Mouse (Mus musculus): ENCODE data around the gene Cuta.
"Not testable (repeated sequence)": the region's sequence is repeated elsewhere in the genome, so short reads cannot be mapped to it uniquely, and the experiment has no call there.

Cuta gene

DNA sequence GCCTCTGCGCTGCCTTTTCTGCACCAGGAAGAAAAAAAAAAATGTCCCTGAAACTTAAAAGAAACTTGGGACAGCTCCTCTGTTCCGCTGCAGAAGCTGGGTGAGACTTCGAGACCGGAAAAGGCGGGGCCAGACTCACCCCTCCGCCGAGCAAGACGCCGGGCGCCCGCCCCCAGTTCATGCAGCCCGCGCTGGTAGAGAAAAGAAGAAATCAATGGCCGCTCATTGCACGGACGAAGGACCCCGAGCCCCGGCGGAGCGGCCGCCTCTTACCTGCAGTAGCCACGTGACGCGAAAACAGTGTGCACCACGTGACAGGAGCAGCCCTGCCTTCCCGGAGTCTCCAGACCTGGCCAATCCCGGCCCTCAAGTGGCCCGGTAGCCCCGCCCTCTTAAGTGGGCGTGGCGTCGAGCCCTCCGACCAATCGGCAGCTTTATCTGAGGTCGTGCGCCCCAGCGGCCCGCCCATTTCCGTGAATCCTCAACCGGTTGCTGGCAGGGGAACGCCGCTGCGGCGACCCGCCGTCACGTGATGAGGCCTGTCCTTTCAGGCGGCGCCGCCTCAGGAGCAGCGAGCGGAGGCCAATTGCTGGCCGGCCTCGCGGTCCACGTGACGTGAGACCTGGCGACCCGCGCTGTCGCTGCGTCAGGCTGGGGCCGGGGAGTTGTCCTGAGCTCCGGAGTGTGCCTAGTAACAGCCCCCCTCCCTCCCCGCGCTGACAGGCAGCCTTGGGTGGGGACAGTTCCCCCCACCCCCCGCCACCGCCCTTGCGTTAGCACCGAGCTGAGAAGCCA lies at the start of gene Cuta:
Cuta (minus strand) TSS at position 392 of the 795 bp plus-strand sequence.
- peak; percentile 100 for DNase-seq (ENCODE audit: low spot score)

DNA sequence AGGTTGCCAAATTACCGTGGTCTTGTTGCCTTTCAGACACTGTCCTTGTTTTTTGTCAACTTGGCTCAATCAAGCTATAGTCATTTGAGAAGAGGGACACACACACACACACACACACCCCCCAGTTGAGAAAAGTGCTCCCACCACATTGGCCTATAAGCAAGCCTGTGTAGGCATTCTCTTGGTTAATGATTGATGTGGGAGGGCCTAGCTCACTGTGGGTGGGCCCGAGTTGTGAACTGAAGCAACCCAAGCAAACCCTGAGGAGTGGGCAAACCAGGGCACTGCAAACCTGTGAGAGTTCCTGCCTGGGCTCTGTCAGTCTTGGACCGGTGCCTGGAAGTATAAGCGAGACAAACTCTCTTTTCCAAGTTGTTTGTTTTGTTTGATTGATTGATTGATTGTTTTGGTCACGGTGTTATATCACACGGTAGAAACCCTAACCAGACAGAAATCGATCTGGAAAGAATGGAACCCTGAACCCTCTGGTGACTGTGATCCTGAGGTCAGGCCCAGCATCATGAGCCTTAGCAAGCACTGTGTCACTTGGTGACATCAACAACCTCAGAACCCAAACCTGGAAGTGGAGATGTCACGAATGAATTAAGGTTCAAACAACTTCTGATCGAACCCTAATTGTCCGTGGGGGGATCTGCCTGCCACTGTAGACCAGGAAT lies 46.3 kb upstream of the Cuta start:
- no peak for DNase-seq (ENCODE audit: low spot score)

DNA sequence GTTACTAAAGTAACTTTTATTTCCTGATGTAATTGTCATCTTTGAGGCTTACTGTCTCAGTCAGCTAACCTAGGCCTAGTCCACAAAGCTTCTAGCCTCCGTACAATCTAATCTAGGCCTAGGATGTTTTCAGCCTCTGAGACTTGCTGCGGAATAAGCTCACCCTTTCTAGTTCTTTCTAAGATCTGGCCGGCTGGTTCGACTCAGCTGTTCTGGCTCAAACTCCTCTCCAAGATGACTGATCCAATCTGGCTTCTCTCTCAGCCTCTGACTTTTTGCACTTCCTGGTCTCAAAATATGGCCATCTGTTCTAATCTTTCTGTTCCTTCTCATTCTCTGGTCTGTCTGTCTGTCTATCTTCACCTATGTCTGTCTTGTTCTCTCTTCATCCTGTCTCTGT lies 44.0 kb upstream of the Cuta start:
- no peak for DNase-seq (ENCODE audit: low spot score)

DNA sequence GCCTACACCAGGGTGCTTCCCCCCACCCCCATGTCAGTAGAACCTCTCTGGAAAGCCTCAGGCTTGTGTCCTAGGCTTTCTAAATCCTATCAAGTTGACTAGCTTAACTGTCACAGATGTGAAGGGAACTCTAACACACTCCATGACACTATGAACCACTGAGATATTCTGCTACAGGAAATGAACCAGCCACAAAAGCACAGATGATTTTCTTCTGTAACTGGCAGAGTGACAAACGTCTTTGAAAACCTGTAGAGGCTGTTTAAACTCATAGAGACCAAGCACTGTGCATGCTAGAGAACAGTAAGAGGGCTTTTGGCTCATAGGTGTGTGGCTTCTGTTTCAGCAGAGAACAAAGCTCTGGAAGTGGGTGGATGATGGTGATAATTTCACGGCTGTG lies 41.7 kb upstream of the Cuta start:
- DNase-seq (ENCODE audit: low spot score): no peak

DNA sequence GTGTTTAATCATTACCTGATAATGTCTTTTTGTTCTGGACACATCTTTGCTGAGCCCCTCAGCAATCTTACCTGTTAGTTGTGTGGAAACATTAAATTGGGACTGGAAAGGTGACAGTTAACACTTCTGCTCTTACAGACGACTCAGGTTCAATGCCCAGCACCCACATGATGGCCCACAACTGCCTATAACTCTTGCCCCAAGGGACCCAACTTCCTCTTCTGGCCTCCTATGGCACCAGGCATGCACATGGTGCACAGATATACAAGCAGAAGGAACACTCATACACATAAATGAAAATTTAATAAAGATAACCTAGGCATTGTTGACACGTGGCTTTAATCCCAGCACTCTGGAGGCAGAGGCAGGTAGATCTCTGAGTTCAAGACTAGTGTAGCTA lies 40.1 kb upstream of the Cuta start:
- no peak for DNase-seq (ENCODE audit: low spot score)

- not testable (repeated sequence) for DNase-seq (ENCODE audit: low spot score)
These were observed 38.0 kb upstream of the Cuta start for GRCm38 (mm10) chr17:26977354-26977753.

GRCm38 (mm10) chr17:26975415-26975814 lies 36.0 kb upstream of the Cuta start:
- DNase-seq (ENCODE audit: low spot score): no peak

DNA sequence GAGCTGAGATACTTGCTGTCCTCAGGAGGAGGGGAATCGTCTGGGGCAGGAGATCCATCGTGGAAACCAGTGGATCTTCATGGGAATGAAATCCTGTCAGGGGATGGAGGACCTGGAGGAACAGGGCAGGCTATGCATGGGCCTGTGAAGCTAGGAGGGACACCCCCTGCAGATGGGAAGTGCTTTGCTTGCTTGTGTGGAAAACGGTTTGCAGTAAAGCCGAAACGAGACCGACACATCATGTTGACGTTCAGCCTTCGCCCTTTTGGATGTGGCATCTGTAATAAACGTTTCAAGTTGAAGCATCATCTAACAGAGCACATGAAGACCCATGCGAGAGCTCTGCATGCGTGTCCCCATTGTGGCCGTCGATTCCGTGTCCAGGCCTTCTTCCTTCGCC lies 35.2 kb upstream of the Cuta start:
- DNase-seq (ENCODE audit: low spot score): no peak

- peak; percentile 96 for DNase-seq (ENCODE audit: low spot score)
These were observed 33.6 kb upstream of the Cuta start, which contains the start of gene Zbtb9 for GRCm38 (mm10) chr17:26972703-26973574. Zbtb9 (plus strand) TSS chr17:26973167.

DNA sequence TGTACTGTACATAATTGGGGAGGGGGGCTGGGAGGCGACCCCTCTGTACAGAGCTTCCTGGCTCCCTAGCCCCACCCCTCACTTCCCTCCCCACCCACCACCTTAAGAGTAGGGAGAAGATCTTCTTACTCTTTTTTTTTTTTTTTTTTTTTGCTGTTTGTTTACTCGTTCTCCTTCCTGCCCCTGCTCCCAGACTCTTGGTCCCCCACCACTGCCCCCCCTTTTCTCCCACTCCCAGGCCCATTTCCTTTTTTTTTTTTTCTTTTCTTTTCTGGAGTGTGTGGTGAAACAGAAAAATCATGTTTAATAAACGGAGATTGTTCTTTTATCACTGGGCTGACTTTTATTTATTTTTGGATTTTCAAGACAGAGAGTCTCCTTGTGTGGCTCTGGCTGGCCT lies 32.7 kb upstream of the Cuta start:
- no peak for DNase-seq (ENCODE audit: low spot score)

GRCm38 (mm10) chr17:26971247-26971905 lies 32.0 kb upstream of the Cuta start:
- no peak for DNase-seq (ENCODE audit: low spot score)

GRCm38 (mm10) chr17:26970221-26970620 lies 30.9 kb upstream of the Cuta start:
- DNase-seq (ENCODE audit: low spot score): no peak

DNA sequence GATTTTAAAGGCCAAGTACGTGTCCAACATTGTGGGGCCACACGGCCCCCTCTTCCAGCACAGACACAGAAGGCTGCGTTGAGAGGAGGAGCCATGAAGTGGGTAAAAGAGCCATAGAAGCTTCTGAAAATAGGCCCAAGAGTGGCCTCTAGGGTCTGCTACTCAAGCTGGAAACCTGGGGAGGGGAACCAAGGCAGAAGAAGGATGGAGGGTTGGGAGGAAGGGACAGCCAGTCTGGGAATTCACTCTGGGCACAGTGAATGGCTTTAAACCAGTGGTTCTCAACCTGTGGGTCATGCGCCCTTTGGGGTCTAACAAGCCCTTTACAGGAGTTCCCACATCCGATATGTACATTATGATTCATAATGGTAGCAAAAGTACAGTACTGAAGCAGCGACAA lies 29.9 kb upstream of the Cuta start:
- DNase-seq (ENCODE audit: low spot score): no peak

GRCm38 (mm10) chr17:26968200-26968611 lies 28.8 kb upstream of the Cuta start:
- DNase-seq (ENCODE audit: low spot score): no peak

- DNase-seq (ENCODE audit: low spot score): no peak
These were observed 28.1 kb upstream of the Cuta start for GRCm38 (mm10) chr17:26967477-26967876.

GRCm38 (mm10) chr17:26966993-26967392 lies 27.6 kb upstream of the Cuta start:
- no peak for DNase-seq (ENCODE audit: low spot score)

DNA sequence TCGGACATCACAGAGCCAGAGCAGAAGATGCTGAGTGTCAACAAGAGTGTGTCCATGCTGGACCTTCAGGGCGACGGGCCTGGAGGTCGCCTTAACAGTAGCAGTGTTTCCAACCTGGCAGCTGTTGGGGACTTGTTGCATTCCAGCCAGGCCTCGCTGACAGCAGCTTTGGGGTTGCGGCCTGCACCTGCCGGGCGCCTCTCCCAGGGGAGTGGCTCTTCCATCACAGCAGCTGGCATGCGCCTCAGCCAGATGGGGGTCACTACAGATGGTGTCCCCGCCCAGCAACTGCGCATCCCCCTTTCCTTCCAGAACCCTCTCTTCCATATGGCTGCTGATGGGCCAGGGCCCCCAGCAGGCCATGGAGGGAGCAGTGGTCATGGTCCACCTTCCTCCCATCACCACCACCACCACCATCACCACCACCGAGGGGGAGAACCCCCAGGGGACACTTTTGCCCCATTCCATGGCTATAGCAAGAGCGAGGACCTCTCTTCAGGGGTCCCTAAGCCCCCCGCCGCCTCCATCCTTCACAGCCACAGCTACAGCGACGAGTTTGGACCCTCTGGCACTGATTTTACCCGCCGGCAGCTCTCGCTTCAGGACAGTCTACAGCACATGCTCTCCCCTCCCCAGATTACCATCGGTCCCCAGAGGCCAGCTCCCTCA lies 22.3 kb upstream of the Cuta start:
- no peak for DNase-seq (ENCODE audit: low spot score)

GRCm38 (mm10) chr17:26959815-26960214 lies 20.4 kb upstream of the Cuta start:
- DNase-seq (ENCODE audit: low spot score): no peak

DNA sequence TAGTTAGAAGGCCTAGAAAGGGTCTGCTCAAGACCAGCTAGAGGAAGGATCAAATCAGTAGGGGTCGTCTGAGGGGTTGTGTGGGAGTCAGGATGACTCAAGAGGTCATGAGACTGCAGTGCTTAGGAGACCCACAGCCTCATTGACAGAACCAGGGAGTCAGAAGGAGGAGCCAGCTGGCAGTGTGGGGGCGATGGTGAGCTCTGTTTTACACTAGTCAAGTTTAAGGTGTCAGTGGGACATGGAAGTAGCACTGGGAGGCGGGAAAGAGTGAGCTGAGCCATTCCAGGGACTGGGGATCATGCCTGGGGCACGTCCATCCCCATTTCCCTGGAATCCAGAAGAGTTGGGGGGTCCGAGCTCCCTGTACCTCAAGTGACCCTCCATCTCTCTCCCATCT lies 19.5 kb upstream of the Cuta start:
- no peak for DNase-seq (ENCODE audit: low spot score)

DNA sequence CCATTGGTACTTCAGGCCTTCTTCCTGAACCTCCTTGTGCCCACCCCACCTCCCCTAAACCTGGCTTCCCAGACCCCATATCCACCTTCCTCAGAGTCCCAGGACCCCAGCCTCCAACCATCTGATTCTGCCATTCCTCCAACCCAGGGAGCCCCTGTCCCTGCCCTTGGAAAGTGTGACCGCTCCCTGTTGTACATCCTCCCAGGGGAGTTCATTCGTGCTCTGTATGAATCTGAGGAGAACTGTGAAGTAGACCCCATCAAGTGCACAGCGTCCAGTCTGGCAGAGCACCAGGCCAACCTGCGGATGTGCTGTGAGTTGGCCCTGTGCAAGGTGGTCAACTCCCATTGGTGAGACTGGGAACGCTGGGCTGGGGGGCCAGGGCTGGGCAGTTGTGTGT lies 18.5 kb upstream of the Cuta start:
- DNase-seq (ENCODE audit: low spot score): no peak

GRCm38 (mm10) chr17:26956895-26957294 lies 17.5 kb upstream of the Cuta start:
- DNase-seq (ENCODE audit: low spot score): no peak

Measured in layer of hippocampus, adult 11-12 months (tissue).